Comparison of ENCODE assay signal across 8 mouse cellular contexts in the genomic region with DNA sequence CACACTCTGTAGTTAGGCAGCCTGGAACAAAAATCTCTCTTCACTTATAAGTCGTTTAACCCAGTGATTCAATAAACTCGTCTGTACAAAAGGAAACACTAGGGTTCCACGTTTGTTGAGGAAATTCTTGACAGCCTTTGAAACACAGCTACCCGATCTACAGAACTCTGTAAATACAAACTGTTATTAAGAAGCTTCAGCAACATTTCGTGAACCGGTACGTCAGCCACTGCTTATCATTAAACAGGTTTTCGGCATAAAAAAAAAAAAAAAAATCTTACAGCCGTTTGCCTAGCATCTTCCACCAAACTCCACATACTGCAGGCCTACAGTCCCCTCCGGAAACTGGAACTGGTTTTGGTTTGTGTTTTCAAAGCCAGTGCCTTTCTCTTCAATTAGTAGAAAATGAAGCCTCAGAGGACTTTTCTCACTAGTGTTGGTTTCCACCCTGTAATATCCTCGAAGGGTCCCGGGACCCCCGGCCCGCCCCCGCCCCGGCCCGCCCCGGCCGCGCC. TPM values are rescaled to one million over a fixed set of nuclear protein-coding genes. Genes with fewer than 3 reads are reported as not detected.
DNase-seq lines count a peak whose midpoint lies in the region; ATAC-seq and TF ChIP-seq lines count a peak whose summit lies in the region.

No protein-coding gene starts in this region.

- under 1% methylated on average over 20 of the region's 20 CpGs for WGBS in hindbrain, embryonic 15.5 days
- WGBS in midbrain, embryonic 14.5 days = under 1% methylated on average over 20 of the region's 20 CpGs

- TF ChIP-seq CTCF in layer of hippocampus, adult 2 months (conservative IDR thresholded peaks at IDR 0.05) = no peak

- H3K36me3 ChIP-seq in hindbrain, embryonic 15.5 days = no peaks in the 10 kb centered on the region
- H3K36me3 ChIP-seq in midbrain, embryonic 14.5 days (ENCODE audit: control insufficient read depth, insufficient read depth, low read length) = peaks cover 13% of the 10 kb centered on the region

- no peaks in the 10 kb centered on the region for H3K27me3 ChIP-seq in hindbrain, embryonic 15.5 days
- H3K27me3 ChIP-seq in midbrain, embryonic 14.5 days (ENCODE audit: control insufficient read depth, insufficient read depth, low read length) = no peaks in the 10 kb centered on the region

- ATAC-seq in hindbrain, embryonic 15.5 days (ENCODE audit: low FRiP score, low read depth) = peak; percentile 87
- no peak for ATAC-seq in midbrain, embryonic 14.5 days (ENCODE audit: low FRiP score, low TSS enrichment)

- H3K4me1 ChIP-seq in hindbrain, embryonic 15.5 days (replicated peaks) = peaks cover 5% of the 10 kb centered on the region
- H3K4me1 ChIP-seq in midbrain, embryonic 14.5 days (ENCODE audit: control insufficient read depth, insufficient read depth, low read length) = peaks cover 7% of the 10 kb centered on the region; the same call in 1 of the 2 replicates

- H3K9ac ChIP-seq in hindbrain, embryonic 15.5 days = peak overlapping the region; percentile 60
- H3K9ac ChIP-seq in midbrain, embryonic 14.5 days (replicated peaks; ENCODE audit: low read length) = peak overlapping the region; percentile 65

- H3K4me3 ChIP-seq in layer of hippocampus, adult 2 months = peak overlapping the region; percentile 87
- peak overlapping the region; percentile 83 for H3K4me3 ChIP-seq in hindbrain, embryonic 15.5 days
- peak overlapping the region; percentile 62 for H3K4me3 ChIP-seq in midbrain, embryonic 14.5 days (replicated peaks; ENCODE audit: low read depth, low read length)

- peak in 1 of 2 experiments; percentile 14 for DNase-seq in layer of hippocampus, adult 2 months (ENCODE audit: low spot score in 2 of 2)
- DNase-seq in layer of hippocampus, adult 9-10 months (ENCODE audit: low spot score) = no peak
- peak; percentile 44 for DNase-seq in c-Kit-positive CD71-positive TER-119-positive erythroid progenitor cells, embryonic 14.5 days (ENCODE audit: low spot score)
- no peak for DNase-seq in midbrain, embryonic 14.5 days
- DNase-seq in spleen, postnatal 4 days (ENCODE audit: low spot score in 2 of 2) = no peak
- no peak for DNase-seq in right cerebral cortex, postnatal 4 days
- no peak for DNase-seq in adipocyte (ENCODE audit: low spot score)

- peak overlapping the region; percentile 86 for H3K4me2 ChIP-seq in hindbrain, embryonic 15.5 days
- peak overlapping the region; percentile 80 for H3K4me2 ChIP-seq in midbrain, embryonic 14.5 days (ENCODE audit: low read length)

- H3K27ac ChIP-seq in layer of hippocampus, adult 2 months = peak overlapping the region; percentile 91
- H3K27ac ChIP-seq in hindbrain, embryonic 15.5 days (replicated peaks) = peak overlapping the region; percentile 89
- H3K27ac ChIP-seq in midbrain, embryonic 14.5 days (replicated peaks; ENCODE audit: low read depth, low read length) = peak overlapping the region; percentile 87

- no peaks in the 10 kb centered on the region for H3K9me3 ChIP-seq in hindbrain, embryonic 15.5 days
- H3K9me3 ChIP-seq in midbrain, embryonic 14.5 days (ENCODE audit: control insufficient read depth, low read length) = no peaks in the 10 kb centered on the region

RNA-seq across cellular contexts. Expression of a gene that starts 0.6 kb away (rescaled TPM):
- 10 to 100 TPM; 11.0 to 12.2 TPM for total RNA-seq in layer of hippocampus, adult 2 months (2021)
- polyA plus RNA-seq in hindbrain, embryonic 15.5 days (2015; fragmentation: Nextera tagmentation; extraction: Ambion mirVana) = 49.1 and 58.2 TPM in 2 replicates
- polyA plus RNA-seq in midbrain, embryonic 14.5 days (2014; fragmentation: Nextera tagmentation; extraction: Ambion mirVana) = 43.3 and 70.0 TPM in 2 replicates

RNA-seq across cellular contexts. Expression of a gene that starts 58.6 kb away (rescaled TPM):
- not detected for total RNA-seq in layer of hippocampus, adult 2 months (2021)
- 3.7 and 5.8 TPM in 2 replicates for polyA plus RNA-seq in hindbrain, embryonic 15.5 days (2015; fragmentation: Nextera tagmentation; extraction: Ambion mirVana)
- polyA plus RNA-seq in midbrain, embryonic 14.5 days (2014; fragmentation: Nextera tagmentation; extraction: Ambion mirVana) = 1.00 TPM in 1 of 2 replicates, not detected in the other
